Mouse (Mus musculus) heart, embryonic 16.5 days (tissue): ENCODE results near the gene Pias3. TPM values are rescaled to one million over a fixed set of nuclear protein-coding genes. Genes with fewer than 3 reads are reported as not detected.

Experiments
- polyA plus RNA-seq: library from polyadenylated mRNA; unstranded; fragments of >200 nt; fragmentation: Nextera tagmentation; extraction: Ambion mirVana; gene quantifications from 2 replicates; pipeline ENCODE4 v1.2.1, GENCODE M21; 2015

Gene Pias3
- polyA plus RNA-seq, 1 experiment from 2014 or later = 33.6 TPM

Other genes with a start within 250 kb of the Pias3 start
- gene BC107364, start 244.1 kb upstream of the Pias3 start, polyA plus RNA-seq = 1.3 and 1.5 TPM in 2 replicates
- gene Hfe2, start 171.2 kb upstream of the Pias3 start, polyA plus RNA-seq = 8.5 and 10.9 TPM in 2 replicates
- 209 and 226 TPM in 2 replicates for gene Txnip, start 138.4 kb upstream of the Pias3 start, polyA plus RNA-seq
- 1.3 and 1.4 TPM in 2 replicates for gene Gm16253, start 119.4 kb upstream of the Pias3 start, polyA plus RNA-seq
- gene Polr3gl, start 102.2 kb upstream of the Pias3 start, polyA plus RNA-seq = 33.4 and 36.4 TPM in 2 replicates
- gene Ankrd34a, start 99.7 kb upstream of the Pias3 start, polyA plus RNA-seq = 6.9 and 7.2 TPM in 2 replicates
- gene Lix1l, start 95.2 kb upstream of the Pias3 start, polyA plus RNA-seq = 4.3 and 4.5 TPM in 2 replicates
- 83.8 and 86.4 TPM in 2 replicates for gene Rbm8a, start 66.5 kb upstream of the Pias3 start, polyA plus RNA-seq
- gene Pex11b, start 61.0 kb upstream of the Pias3 start, polyA plus RNA-seq = 44.2 and 44.7 TPM in 2 replicates
- 0.14 and 0.19 TPM in 2 replicates for gene Gm42957, start 60.9 kb upstream of the Pias3 start, polyA plus RNA-seq
- gene Itga10, start 50.8 kb upstream of the Pias3 start, polyA plus RNA-seq = 0.83 and 1.1 TPM in 2 replicates
- 0.45 and 0.60 TPM in 2 replicates for gene Ankrd35, start 26.3 kb upstream of the Pias3 start, polyA plus RNA-seq
- gene Nudt17, start 12.2 kb downstream of the Pias3 start, polyA plus RNA-seq = 6.2 and 8.8 TPM in 2 replicates
- gene Polr3c, start 31.2 kb downstream of the Pias3 start, polyA plus RNA-seq = 28.1 and 31.0 TPM in 2 replicates
- gene Rnf115, start 31.3 kb downstream of the Pias3 start, polyA plus RNA-seq = 36.9 and 39.7 TPM in 2 replicates
- gene Pdzk1, start 132.9 kb downstream of the Pias3 start, polyA plus RNA-seq = 0.98 TPM in 1 of 2 replicates, not detected in the other
- 2.3 and 5.5 TPM in 2 replicates for gene Cd160, start 133.0 kb downstream of the Pias3 start, polyA plus RNA-seq
- gene Gja5, start 208.3 kb downstream of the Pias3 start, polyA plus RNA-seq = 86.3 and 99.3 TPM in 2 replicates
- gene Gpr89, start 209.0 kb downstream of the Pias3 start, polyA plus RNA-seq = 26.1 and 28.4 TPM in 2 replicates
- 0.02 TPM in 1 of 2 replicates, not detected in the other for gene Gja8, start 229.6 kb downstream of the Pias3 start, polyA plus RNA-seq